In genomic region chr4:84137171-84137919, GRCm38 (mm10) we compare ENCODE assay signal across 11 mouse cellular contexts.
DNase-seq lines count a peak whose midpoint lies in the region; ATAC-seq lines count a peak whose summit lies in the region.
"Had no signal": no experiment of that assay in that cellular context is flagged by ENCODE, and none has a peak within 500 bp of the region (broad histone marks: within the 10 kb centered on the region; RNA-seq: fewer than 3 reads in every experiment).

No protein-coding gene starts in this region.

- WGBS in limb, embryonic 12.5 days, result 10% methylated on average over 14 of the region's 14 CpGs

- H3K27ac ChIP-seq in limb, embryonic 12.5 days, result peak overlapping the region; percentile 66
- H3K27ac ChIP-seq: liver, embryonic 12.5 days had no signal

- H3K9ac ChIP-seq in limb, embryonic 12.5 days (replicated peaks), result no peak overlapping the region
- H3K9ac ChIP-seq: liver, embryonic 12.5 days had no signal

- ATAC-seq in limb, embryonic 12.5 days (ENCODE audit: insufficient number of reproducible peaks, insufficient read depth, low FRiP score, low TSS enrichment, low read depth), result peak; percentile 95
- ATAC-seq: inflammation-experienced regulatory T-cells, adult 6 months; liver, embryonic 12.5 days had no signal

- no peaks in the 10 kb centered on the region for H3K36me3 ChIP-seq in limb, embryonic 12.5 days
- H3K36me3 ChIP-seq: liver, embryonic 12.5 days had no signal

- peaks cover 12% of the 10 kb centered on the region; the same call in 1 of the 2 replicates for H3K9me3 ChIP-seq in limb, embryonic 12.5 days
- H3K9me3 ChIP-seq: liver, embryonic 12.5 days had no signal

- H3K4me1 ChIP-seq in limb, embryonic 12.5 days (replicated peaks), result peaks cover 48% of the 10 kb centered on the region
- H3K4me1 ChIP-seq: liver, embryonic 12.5 days had no signal

- 0 out of 2 replicates have a peak overlapping the region, but pooled peaks have one; percentile 6 for H3K4me2 ChIP-seq in limb, embryonic 12.5 days
- H3K4me2 ChIP-seq: liver, embryonic 12.5 days had no signal

- no peak overlapping the region for H3K4me3 ChIP-seq in limb, embryonic 12.5 days (replicated peaks)
- H3K4me3 ChIP-seq: liver, embryonic 12.5 days had no signal

- peaks cover 9% of the 10 kb centered on the region; the same call in 1 of the 2 replicates for H3K27me3 ChIP-seq in limb, embryonic 12.5 days
- H3K27me3 ChIP-seq: liver, embryonic 12.5 days had no signal

- peak; percentile 10 for DNase-seq in adrenal gland, adult 2 months
- no peak for DNase-seq in adrenal gland, postnatal 25 days
- DNase-seq in right cerebral cortex, adult 18-20 months, result peak; percentile 3
- DNase-seq in right cerebral cortex, postnatal 14 days, result no peak
- peak; percentile 92 for DNase-seq in retina, postnatal 1 day
- DNase-seq in urinary bladder, postnatal 36 days (ENCODE audit: low spot score in 2 of 2), result no peak
- DNase-seq in testis, postnatal 14 days (ENCODE audit: low spot score), result no peak
- DNase-seq: heart, adult 18-20 months had no signal

Comparison
In these comparisons a context has a peak if more than half of its experiments do, and no peak if none do; other contexts are left out.
1. DNase-seq: peak in adrenal gland, adult 2 months (single experiment), right cerebral cortex, adult 18-20 months (single experiment) and retina, postnatal 1 day (single experiment); none in adrenal gland, postnatal 25 days (single experiment), right cerebral cortex, postnatal 14 days (single experiment), urinary bladder, postnatal 36 days (0 of 2) and testis, postnatal 14 days (single experiment).